Mouse (Mus musculus) MEL (cell line): Measurements from ENCODE around the gene Tmed10.

Source experiments
- CHD2 ChIP-seq: IDR thresholded peaks from 2 replicates; pipeline ENCODE4 v1.6.1; 2011; ENCODE audit warnings: low read length, improper control_type of control experiment
- CTCF ChIP-seq, 3 experiments: IDR thresholded peaks in 2 of 3; conservative IDR thresholded peaks in 1 of 3; 2 replicates each; pipeline ENCODE4 v1.5.1; 2011 to 2012; ENCODE audit warnings: low read length in 3 of 3, low read depth in 2 of 3, mild to moderate bottlenecking in 2 of 3, improper control_type of control experiment in 1 of 3, inconsistent platforms in 1 of 3, mixed read lengths in 1 of 3, moderate library complexity in 1 of 3; ENCODE audit not compliant: control insufficient read depth in 1 of 3, insufficient read depth in 1 of 3, poor library complexity in 1 of 3, severe bottlenecking in 1 of 3
- ELF1 ChIP-seq: IDR thresholded peaks from 2 replicates; pipeline ENCODE4 v1.6.1; 2014; ENCODE audit warnings: low read depth, mild to moderate bottlenecking, inconsistent platforms, low read length, improper control_type of control experiment, moderate library complexity
- EP300 ChIP-seq, 2 experiments: IDR thresholded peaks; 2 replicates each; pipeline ENCODE4 v1.6.1; 2011; ENCODE audit warnings: improper control_type of control experiment in 2 of 2, low read length in 2 of 2, low read depth in 1 of 2, mild to moderate bottlenecking in 1 of 2
- ETS1 ChIP-seq: IDR thresholded peaks from 2 replicates; pipeline ENCODE4 v1.6.1; 2012; ENCODE audit warnings: low read depth, mild to moderate bottlenecking, inconsistent platforms, low read length, improper control_type of control experiment, moderate library complexity
- GATA1 ChIP-seq: IDR thresholded peaks from 2 replicates; pipeline ENCODE4 v1.6.1; 2011; ENCODE audit warnings: low read depth, low read length, improper control_type of control experiment
- MEF2A ChIP-seq: IDR thresholded peaks from 2 replicates; pipeline ENCODE4 v1.6.1; 2014; ENCODE audit warnings: low read depth, mild to moderate bottlenecking, inconsistent platforms, low read length, improper control_type of control experiment; ENCODE audit not compliant: poor library complexity, insufficient replicate concordance, severe bottlenecking; ENCODE audit errors: extremely low read depth
- POLR2A ChIP-seq, 2 experiments: IDR thresholded peaks; 2 replicates each; pipeline ENCODE4 v1.6.1; 2011 to 2012; ENCODE audit warnings: low read length in 2 of 2, mild to moderate bottlenecking in 2 of 2, control low read depth in 1 of 2, improper control_type of control experiment in 1 of 2, low read depth in 1 of 2, moderate library complexity in 1 of 2; ENCODE audit not compliant: control insufficient read depth in 1 of 2, insufficient read depth in 1 of 2, poor library complexity in 1 of 2
- SMC3 ChIP-seq: IDR thresholded peaks from 2 replicates; pipeline ENCODE4 v1.6.1; 2011; ENCODE audit warnings: low read depth, low read length, improper control_type of control experiment
- TAL1 ChIP-seq: IDR thresholded peaks from 2 replicates; pipeline ENCODE4 v1.6.1; 2012; ENCODE audit warnings: mild to moderate bottlenecking, inconsistent platforms, low read length, moderate library complexity, mixed read lengths
- USF1 ChIP-seq: IDR thresholded peaks from 2 replicates; pipeline ENCODE4 v1.6.1; 2014; ENCODE audit warnings: low read depth, mild to moderate bottlenecking, inconsistent platforms, low read length, improper control_type of control experiment, moderate library complexity
- USF2 ChIP-seq, 2 experiments: IDR thresholded peaks; 2 replicates each; pipeline ENCODE4 v1.6.1; 2011 to 2012; ENCODE audit warnings: improper control_type of control experiment in 2 of 2, low read length in 2 of 2, borderline replicate concordance in 1 of 2, inconsistent platforms in 1 of 2, low read depth in 1 of 2, mild to moderate bottlenecking in 1 of 2; ENCODE audit not compliant: insufficient read depth in 1 of 2
- ZC3H11A ChIP-seq: IDR thresholded peaks from 2 replicates; pipeline ENCODE4 v1.6.1; 2012; ENCODE audit warnings: low read depth, mild to moderate bottlenecking, inconsistent platforms, low read length, improper control_type of control experiment

DNA sequence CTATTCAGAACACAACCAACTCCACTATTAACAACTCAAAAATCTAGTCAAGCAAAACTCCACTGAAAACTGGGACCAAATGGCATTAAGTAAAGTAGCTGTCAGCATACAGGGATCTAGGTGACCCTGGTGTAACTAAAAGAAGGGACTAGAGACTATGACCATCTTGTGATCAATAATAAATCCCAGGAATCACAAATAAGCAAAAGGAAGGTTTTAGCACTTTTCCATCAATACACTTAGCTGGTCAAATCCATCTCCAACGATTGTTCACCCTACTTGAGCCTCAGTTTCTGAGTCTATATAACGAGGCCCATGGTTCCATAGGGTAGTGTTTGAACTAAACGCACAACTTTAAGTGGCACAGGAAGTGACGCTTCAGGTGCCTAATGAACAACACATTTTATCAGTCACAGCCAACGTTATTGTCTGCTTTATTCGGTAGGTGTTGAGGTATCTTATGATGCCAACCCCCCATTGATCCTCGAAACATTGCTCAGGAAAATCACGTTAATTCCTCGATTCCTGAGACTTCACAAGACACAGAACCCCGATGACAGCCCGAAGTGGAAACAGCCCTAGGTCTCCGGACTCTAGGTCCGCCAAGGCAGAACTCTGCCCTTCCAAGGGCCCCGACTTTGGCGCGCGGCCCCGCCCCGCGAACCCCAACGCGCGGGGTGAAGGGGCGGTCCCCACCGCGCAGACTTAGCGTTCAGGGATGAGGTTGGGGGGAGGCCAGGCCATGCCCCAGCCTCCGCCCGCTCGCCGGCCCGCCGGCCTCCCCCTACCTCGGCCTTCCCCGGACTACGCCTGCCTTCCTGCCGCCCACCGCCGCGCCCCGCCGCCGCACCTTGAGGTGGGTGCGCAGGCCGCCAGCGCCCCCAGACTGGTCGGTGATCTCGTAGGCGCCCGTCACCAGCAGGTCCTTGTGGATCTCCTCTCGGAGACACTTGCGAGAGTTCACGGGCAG is 771 bp downstream of the Tmed10 start:
- TF ChIP-seq POLR2A (IDR thresholded peaks at IDR 0.05; ENCODE audit: control insufficient read depth in 1 of 2, insufficient read depth in 1 of 2, low read depth in 1 of 2, low read length in 2 of 2, poor library complexity in 1 of 2) (peak; percentile 68 to 79), USF2 (IDR thresholded peaks at IDR 0.05; ENCODE audit: borderline replicate concordance in 1 of 2, insufficient read depth in 1 of 2, low read depth in 1 of 2, low read length in 2 of 2) (no peak), CTCF (IDR thresholded peaks at IDR 0.05 in 2 of 3, conservative IDR thresholded peaks at IDR 0.05 in 1 of 3; ENCODE audit: control insufficient read depth in 1 of 3, insufficient read depth in 1 of 3, low read depth in 2 of 3, low read length in 3 of 3, poor library complexity in 1 of 3, severe bottlenecking in 1 of 3) (no peak), MEF2A (no peak), ELF1 (no peak), ZC3H11A (no peak), EP300 (IDR thresholded peaks at IDR 0.05; ENCODE audit: low read depth in 1 of 2, low read length in 2 of 2) (0 out of 4 replicates have a peak, but pooled peaks of 1 of the 2 experiments have one; percentile 8), SMC3 (no peak), GATA1 (no peak), USF1 (no peak), CHD2 (no peak), TAL1 (no peak), ETS1 (no peak)
